Mouse (Mus musculus) C2C12 (cell line): Measurements from ENCODE around the gene Nkrf. TPM values are rescaled to one million over a fixed set of nuclear protein-coding genes. Genes with fewer than 3 reads are reported as not detected.

Experiments used
- H3K27me3 ChIP-seq: one replicate; pipeline ENCODE4 v1.6.1; 2011; ENCODE audit not compliant: control insufficient read depth, insufficient read depth, insufficient read length
- H3K36me3 ChIP-seq: one replicate; pipeline ENCODE4 v1.6.1; 2011; ENCODE audit not compliant: control insufficient read depth, insufficient read depth
- H3K4me3 ChIP-seq: one replicate; pipeline ENCODE4 v1.5.1; 2011; ENCODE audit warnings: mild to moderate bottlenecking, control low read depth; ENCODE audit not compliant: poor library complexity, insufficient read depth, severe bottlenecking
- H3K79me2 ChIP-seq: one replicate; pipeline ENCODE4 v1.6.1; 2011; ENCODE audit not compliant: control insufficient read depth, insufficient read depth
- H3K79me3 ChIP-seq: one replicate; pipeline ENCODE4 v1.6.1; 2011; ENCODE audit warnings: low read depth, control low read depth
- H3ac ChIP-seq: one replicate; pipeline ENCODE3; 2011; ENCODE audit warnings: low read depth; ENCODE audit not compliant: control insufficient read depth, insufficient read length
- CEBPB ChIP-seq: IDR thresholded peaks from one replicate; pipeline ENCODE4 v1.6.1; 2011; ENCODE audit warnings: low read depth, mild to moderate bottlenecking, control low read depth, moderate library complexity
- CTCF ChIP-seq: IDR thresholded peaks from one replicate; pipeline ENCODE4 v1.5.1; 2011; ENCODE audit not compliant: control insufficient read depth, insufficient read depth, insufficient read length
- FOSL1 ChIP-seq: IDR thresholded peaks from one replicate; pipeline ENCODE4 v1.8.0; 2011; ENCODE audit warnings: mild to moderate bottlenecking, low read length; ENCODE audit not compliant: poor library complexity, insufficient read depth, severe bottlenecking
- MAX ChIP-seq: IDR thresholded peaks from one replicate; pipeline ENCODE4 v1.6.1; 2011; ENCODE audit warnings: mild to moderate bottlenecking, control low read depth
- MYOD1 ChIP-seq: IDR thresholded peaks from one replicate; pipeline ENCODE4 v1.6.1; 2011; ENCODE audit warnings: low read depth; ENCODE audit not compliant: control insufficient read depth, insufficient read length
- MYOG ChIP-seq: IDR thresholded peaks from one replicate; pipeline ENCODE4 v1.6.1; 2011; ENCODE audit not compliant: control insufficient read depth, insufficient read length; ENCODE audit errors: extremely low read depth
- USF1 ChIP-seq: IDR thresholded peaks from one replicate; pipeline ENCODE4 v1.6.1; 2011; ENCODE audit warnings: low read depth, mild to moderate bottlenecking, control low read depth, moderate library complexity
- polyA plus RNA-seq: library from polyadenylated mRNA; unstranded; fragments of >200 nt; fragmentation: generic; extraction: Trizol; gene quantifications from one replicate; pipeline ENCODE4 v1.2.1, GENCODE M21; 2012; ENCODE audit warnings: missing spikeins

Nkrf gene
- polyA plus RNA-seq, 1 experiment: 4.3 TPM

DNA sequence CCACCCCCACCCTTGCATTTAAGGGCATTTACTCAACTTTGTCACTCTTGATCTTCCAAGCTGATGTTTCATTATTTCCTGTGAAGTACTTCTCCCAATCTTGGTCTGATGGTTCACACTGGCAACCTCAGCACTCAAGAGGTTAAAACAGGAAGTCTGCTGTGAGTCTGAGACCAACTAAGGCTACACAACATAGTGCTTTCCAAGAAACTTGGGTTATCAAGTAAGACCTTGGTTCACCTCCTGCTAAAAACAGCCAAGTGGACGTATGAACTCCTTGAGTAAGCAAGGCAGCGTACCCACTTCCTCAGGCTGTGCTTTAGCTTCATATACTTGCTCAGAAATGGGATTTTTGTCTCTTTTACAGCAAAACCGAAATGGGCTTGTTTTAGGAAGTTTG lies 32.3 kb downstream of the Nkrf start:
- H3ac ChIP-seq: no peak overlapping the region
- H3K27me3 ChIP-seq: no peaks in the 10 kb centered on the region
- peaks cover 3% of the 10 kb centered on the region for H3K79me3 ChIP-seq
- no peak for TF ChIP-seq USF1
- no peak for TF ChIP-seq CTCF
- TF ChIP-seq MYOG: no peak
- no peak for TF ChIP-seq MYOD1
- TF ChIP-seq FOSL1: no peak
- TF ChIP-seq CEBPB: no peak
- no peak for TF ChIP-seq MAX
- H3K79me2 ChIP-seq: peaks cover 9% of the 10 kb centered on the region
- H3K4me3 ChIP-seq: no peak overlapping the region
- no peaks in the 10 kb centered on the region for H3K36me3 ChIP-seq

DNA sequence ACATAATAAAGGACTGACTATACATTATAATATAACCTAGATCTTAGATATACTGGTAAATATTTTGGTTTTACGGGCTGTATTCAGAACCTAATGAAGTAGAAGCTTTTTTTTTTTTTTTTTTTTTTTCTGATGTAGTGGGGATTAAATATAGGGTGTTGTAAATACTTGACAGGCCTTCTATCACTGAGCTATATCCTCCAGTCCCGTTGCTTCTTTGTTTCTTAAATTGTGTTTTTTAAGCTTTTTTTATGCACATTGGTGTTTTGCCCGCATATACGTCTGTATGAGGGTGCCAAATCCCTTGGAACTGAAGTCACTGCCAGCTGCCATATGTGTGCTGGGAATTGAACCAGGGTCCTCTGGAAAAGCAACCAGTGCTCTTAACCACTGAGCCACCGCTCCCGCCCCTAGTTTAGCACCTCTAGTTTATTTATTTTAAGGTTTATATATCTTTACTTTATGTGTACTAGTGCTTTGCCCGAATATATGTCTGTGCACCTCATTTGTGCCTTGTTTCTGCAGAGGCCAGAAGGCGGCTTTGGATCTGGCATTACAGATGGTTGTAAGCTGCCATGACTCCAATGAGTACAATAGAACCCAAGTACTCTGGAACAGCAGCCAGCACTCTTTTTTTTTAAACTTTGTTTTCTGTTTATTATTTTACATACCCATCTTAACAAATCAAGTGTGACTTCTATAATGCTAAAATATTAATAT lies 37.9 kb downstream of the Nkrf start:
- no peak overlapping the region for H3ac ChIP-seq
- H3K4me3 ChIP-seq: peak overlapping the region; percentile 18
- TF ChIP-seq MAX (no peak), CEBPB (no peak), USF1 (no peak), MYOD1 (no peak)
- no peaks in the 10 kb centered on the region for H3K27me3 ChIP-seq
- peaks cover 21% of the 10 kb centered on the region for H3K79me3 ChIP-seq
- H3K79me2 ChIP-seq: peaks cover 16% of the 10 kb centered on the region
- no peaks in the 10 kb centered on the region for H3K36me3 ChIP-seq

DNA sequence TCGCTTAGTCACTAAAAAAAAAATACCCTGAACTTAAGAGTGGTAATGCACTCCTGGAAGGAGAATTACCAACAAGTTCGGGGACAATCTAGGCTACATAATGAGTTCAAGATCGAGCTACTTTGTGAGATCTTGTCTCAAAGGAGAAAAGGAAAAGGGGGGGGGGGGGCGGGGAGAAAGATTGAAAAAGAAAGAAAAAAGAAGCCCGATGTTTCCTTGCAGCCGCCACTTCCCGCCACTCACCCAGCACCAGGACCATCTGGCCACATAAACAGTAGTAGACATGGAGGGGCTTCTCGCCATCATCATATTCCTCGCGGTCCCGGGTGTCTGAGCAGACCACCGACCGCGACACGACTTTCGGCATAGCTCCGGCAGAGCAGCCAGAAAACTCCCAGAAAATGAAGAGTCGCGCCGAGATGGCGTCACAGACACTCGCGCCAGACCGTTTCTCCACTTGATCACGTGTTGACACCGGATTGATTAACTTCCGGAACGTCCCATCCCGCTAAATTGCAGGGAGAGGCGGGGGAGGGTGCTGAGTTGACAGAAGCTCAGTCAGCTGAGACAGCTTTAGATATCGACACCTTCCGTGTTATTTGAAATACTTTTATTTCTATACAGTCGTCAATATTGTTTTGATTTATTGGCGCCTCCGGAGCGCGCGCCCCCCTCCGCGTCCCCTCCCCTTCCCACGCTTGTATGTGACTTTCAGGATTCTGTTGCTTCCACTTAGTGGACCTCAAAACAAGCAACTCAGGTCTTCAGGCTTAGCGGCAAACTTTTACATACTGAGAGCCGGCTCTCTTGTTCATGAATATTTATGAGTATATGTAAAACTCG lies 38.7 kb downstream of the Nkrf start:
- H3K79me2 ChIP-seq: peaks cover 16% of the 10 kb centered on the region
- peak overlapping the region; percentile 37 for H3K4me3 ChIP-seq
- no peaks in the 10 kb centered on the region for H3K36me3 ChIP-seq
- H3K27me3 ChIP-seq: no peaks in the 10 kb centered on the region
- peaks cover 21% of the 10 kb centered on the region for H3K79me3 ChIP-seq
- H3ac ChIP-seq: peak overlapping the region; percentile 64
- TF ChIP-seq USF1 (peak; percentile 93), FOSL1 (no peak)

DNA sequence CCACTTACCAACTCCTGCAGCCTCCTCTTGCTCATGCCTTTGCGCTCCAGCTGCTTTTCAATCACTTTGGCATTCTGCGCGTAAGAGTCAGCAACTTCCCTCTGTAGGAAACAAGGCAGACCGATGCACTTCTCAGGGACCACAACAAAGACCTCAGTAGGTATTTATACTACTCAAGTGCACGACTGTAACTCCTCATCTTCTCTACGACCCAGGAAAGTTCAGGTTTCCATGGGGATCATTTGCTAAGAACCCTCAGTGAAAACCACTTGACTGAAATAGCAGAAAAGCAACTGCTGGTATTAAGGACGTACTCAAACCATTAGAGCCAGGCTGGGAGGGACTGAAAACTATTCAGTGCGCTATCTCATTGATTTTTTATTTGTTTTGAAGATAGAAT lies 50.1 kb downstream of the Nkrf start:
- TF ChIP-seq MYOD1 (no peak), CEBPB (no peak), USF1 (no peak), MYOG (no peak), MAX (no peak)
- no peaks in the 10 kb centered on the region for H3K79me3 ChIP-seq
- no peaks in the 10 kb centered on the region for H3K27me3 ChIP-seq
- H3ac ChIP-seq: no peak overlapping the region
- no peaks in the 10 kb centered on the region for H3K36me3 ChIP-seq
- no peak overlapping the region for H3K4me3 ChIP-seq
- H3K79me2 ChIP-seq: no peaks in the 10 kb centered on the region

DNA sequence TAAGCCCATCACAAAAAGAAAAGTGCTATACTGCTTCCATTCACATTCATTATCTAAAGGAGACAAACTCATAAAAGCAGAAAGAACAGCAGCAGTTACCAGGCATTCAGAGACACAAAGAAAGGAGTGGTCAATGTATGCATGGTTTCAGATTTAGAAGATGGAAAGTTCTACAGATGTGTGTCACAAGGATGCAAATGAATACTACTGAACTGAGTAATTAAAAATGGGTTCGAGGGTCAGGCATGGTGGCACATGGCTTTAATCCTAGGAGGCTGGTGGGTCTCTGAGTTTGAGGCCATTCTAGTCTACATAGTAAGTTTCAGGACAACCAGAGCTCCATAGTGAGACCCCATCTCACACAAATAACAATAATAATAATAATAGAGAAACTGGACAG lies 55.5 kb downstream of the Nkrf start:
- H3K36me3 ChIP-seq: no peaks in the 10 kb centered on the region
- no peak overlapping the region for H3ac ChIP-seq
- no peaks in the 10 kb centered on the region for H3K79me3 ChIP-seq
- TF ChIP-seq CTCF (no peak), CEBPB (no peak), MYOG (no peak), MYOD1 (no peak), MAX (no peak), USF1 (no peak), FOSL1 (no peak)
- no peaks in the 10 kb centered on the region for H3K79me2 ChIP-seq
- no peaks in the 10 kb centered on the region for H3K27me3 ChIP-seq
- H3K4me3 ChIP-seq: no peak overlapping the region

DNA sequence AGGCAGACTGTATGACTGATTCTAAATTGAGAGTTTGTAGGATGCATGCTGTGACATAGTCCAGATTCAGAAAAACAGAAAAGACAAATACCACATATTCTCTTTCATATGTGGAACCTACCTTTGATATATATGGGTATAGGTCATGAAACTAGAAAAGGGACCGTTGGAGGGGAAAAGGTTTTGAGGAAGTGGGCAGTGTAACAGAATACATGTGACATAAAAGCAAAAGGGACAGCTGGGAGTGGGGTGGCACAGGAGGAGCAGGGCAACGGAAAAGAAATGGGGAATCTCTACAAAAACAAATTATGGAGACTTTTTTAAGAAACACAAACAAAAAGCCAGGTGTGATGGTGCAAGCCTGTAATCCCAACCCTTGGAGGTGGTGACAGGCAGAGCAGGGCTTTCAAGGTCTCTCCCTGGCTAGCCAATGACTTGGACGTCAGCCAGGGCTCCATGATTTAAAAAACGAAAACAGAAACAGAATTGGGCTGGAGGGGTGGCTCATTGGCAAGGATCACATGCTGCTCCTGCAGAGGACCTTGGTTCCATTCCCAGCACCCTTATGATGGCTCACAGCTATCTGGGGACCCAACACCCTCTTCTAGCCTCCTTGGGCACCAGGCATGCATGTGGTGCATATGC lies 59.2 kb downstream of the Nkrf start:
- H3K79me3 ChIP-seq: no peaks in the 10 kb centered on the region
- H3ac ChIP-seq: no peak overlapping the region
- H3K79me2 ChIP-seq: no peaks in the 10 kb centered on the region
- H3K4me3 ChIP-seq: no peak overlapping the region
- no peaks in the 10 kb centered on the region for H3K36me3 ChIP-seq
- H3K27me3 ChIP-seq: no peaks in the 10 kb centered on the region
- no peak for TF ChIP-seq CEBPB
- TF ChIP-seq MYOG: no peak
- no peak for TF ChIP-seq FOSL1
- no peak for TF ChIP-seq MYOD1
- no peak for TF ChIP-seq CTCF
- TF ChIP-seq MAX: no peak
- no peak for TF ChIP-seq USF1
